Mouse (Mus musculus) erythroblast, embryonic 14.5 days (primary cell): Measurements from ENCODE around the gene Gm20547.

Source experiments
- GATA1 ChIP-seq: IDR thresholded peaks from 2 replicates; pipeline ENCODE4 v1.6.1; 2012; ENCODE audit warnings: low read length, inconsistent platforms, mixed read lengths
- TAL1 ChIP-seq: IDR thresholded peaks from 3 replicates; pipeline ENCODE4 v1.6.1; 2012; ENCODE audit warnings: low read length, inconsistent platforms, mixed read lengths

GRCm38 (mm10) chr17:34861704-34862415 is 20.0 kb downstream of the Gm20547 start:
- TF ChIP-seq TAL1 (no peak), GATA1 (no peak)
